Mouse (Mus musculus): ENCODE measurements around the gene Sacs. TPM values are rescaled to one million over a fixed set of nuclear protein-coding genes. Genes with fewer than 3 reads are reported as not detected.
A peak's percentile ranks its signal among the peaks of the same experiment; 100 is the strongest.

Gene Sacs
- polyA plus RNA-seq, 1 experiment from 2014 or later, result 3.1 TPM

DNA sequence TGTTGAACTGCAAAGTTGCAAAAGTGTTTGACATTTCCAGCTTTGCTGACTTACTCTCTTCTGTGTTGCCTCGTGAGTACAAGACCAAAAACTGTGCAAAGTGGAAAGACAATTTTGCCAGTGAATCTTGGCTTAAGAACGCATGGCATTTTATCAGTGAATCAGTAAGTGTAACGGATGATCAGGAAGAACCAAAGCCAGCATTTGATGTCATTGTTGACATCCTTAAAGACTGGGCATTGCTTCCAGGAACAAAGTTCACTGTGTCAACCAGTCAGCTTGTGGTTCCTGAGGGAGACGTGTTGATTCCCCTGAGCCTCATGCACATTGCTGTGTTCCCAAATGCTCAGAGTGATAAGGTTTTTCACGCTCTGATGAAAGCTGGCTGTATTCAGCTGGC lies 71.9 kb downstream of the Sacs start:
- no peak for ATAC-seq (ENCODE audit: insufficient number of reproducible peaks, low FRiP score, low TSS enrichment, low read depth)
- Histone ChIP-seq H3K4me2 (ENCODE audit: low read depth, severe bottlenecking) (no peak overlapping the region), H3K4me1 (ENCODE audit: control insufficient read depth, insufficient read depth, low read length) (no peaks in the 10 kb centered on the region), H3K36me3 (ENCODE audit: control insufficient read depth, insufficient read depth, low read length) (no peaks in the 10 kb centered on the region; the same call in 1 of the 2 replicates), H3K27me3 (ENCODE audit: control insufficient read depth, insufficient read depth, low read length) (no peaks in the 10 kb centered on the region), H3K9ac (ENCODE audit: low read length) (no peak overlapping the region), H3K27ac (replicated peaks; ENCODE audit: low read depth, low read length) (no peak overlapping the region), H3K9me3 (ENCODE audit: control insufficient read depth, low read length) (no peaks in the 10 kb centered on the region), H3K4me3 (ENCODE audit: low read depth, low read length) (no peak overlapping the region)
- WGBS, result 94% methylated on average over 5 of the region's 5 CpGs
- DNase-seq (ENCODE audit: low spot score), result no peak

- no peaks in the 10 kb centered on the region for H3K9me3 ChIP-seq (ENCODE audit: control insufficient read depth, low read length)
- ATAC-seq (ENCODE audit: insufficient number of reproducible peaks, low FRiP score, low TSS enrichment, low read depth) (no peak), DNase-seq (ENCODE audit: low spot score) (no peak)
- WGBS, result 92% methylated on average over 6 of the region's 6 CpGs
- no peak overlapping the region for H3K4me3 ChIP-seq (ENCODE audit: low read depth, low read length)
- no peak overlapping the region for H3K27ac ChIP-seq (replicated peaks; ENCODE audit: low read depth, low read length)
- H3K4me2 ChIP-seq (ENCODE audit: low read depth, severe bottlenecking), result no peak overlapping the region
- H3K9ac ChIP-seq (ENCODE audit: low read length), result no peak overlapping the region
- H3K27me3 ChIP-seq (ENCODE audit: control insufficient read depth, insufficient read depth, low read length), result no peaks in the 10 kb centered on the region
- H3K36me3 ChIP-seq (ENCODE audit: control insufficient read depth, insufficient read depth, low read length), result no peaks in the 10 kb centered on the region
- no peaks in the 10 kb centered on the region for H3K4me1 ChIP-seq (ENCODE audit: control insufficient read depth, insufficient read depth, low read length)
Observed at GRCm38 (mm10) chr14:61211754-61212153, 73.5 kb downstream of the Sacs start.

GRCm38 (mm10) chr14:61221166-61221565 lies 82.9 kb downstream of the Sacs start:
- WGBS, result 49% methylated on average over 5 of the region's 5 CpGs
- H3K27ac ChIP-seq (replicated peaks; ENCODE audit: low read depth, low read length), result no peak overlapping the region
- DNase-seq (ENCODE audit: low spot score), result no peak

GRCm38 (mm10) chr14:61222506-61222905 lies 84.2 kb downstream of the Sacs start:
- Histone ChIP-seq H3K4me2 (ENCODE audit: low read depth, severe bottlenecking) (no peak overlapping the region), H3K27me3 (ENCODE audit: control insufficient read depth, insufficient read depth, low read length) (no peaks in the 10 kb centered on the region), H3K9ac (ENCODE audit: low read length) (no peak overlapping the region), H3K27ac (replicated peaks; ENCODE audit: low read depth, low read length) (no peak overlapping the region), H3K4me1 (ENCODE audit: control insufficient read depth, insufficient read depth, low read length) (peaks cover 7% of the 10 kb centered on the region; the same call in 1 of the 2 replicates), H3K36me3 (ENCODE audit: control insufficient read depth, insufficient read depth, low read length) (no peaks in the 10 kb centered on the region), H3K9me3 (ENCODE audit: control insufficient read depth, low read length) (no peaks in the 10 kb centered on the region; the same call in 1 of the 2 replicates), H3K4me3 (ENCODE audit: low read depth, low read length) (no peak overlapping the region)
- ATAC-seq (ENCODE audit: insufficient number of reproducible peaks, low FRiP score, low TSS enrichment, low read depth) (no peak), DNase-seq (ENCODE audit: low spot score) (peak; percentile 33)
- WGBS, result 14% methylated on average over 6 of the region's 6 CpGs

More at GRCm38 (mm10) chr14:61221166-61221565, 82.9 kb downstream of the Sacs start:
- Histone ChIP-seq H3K36me3 (ENCODE audit: control insufficient read depth, insufficient read depth, low read length) (no peaks in the 10 kb centered on the region), H3K4me1 (ENCODE audit: control insufficient read depth, insufficient read depth, low read length) (peaks cover 7% of the 10 kb centered on the region; the same call in 1 of the 2 replicates), H3K4me3 (ENCODE audit: low read depth, low read length) (no peak overlapping the region), H3K4me2 (ENCODE audit: low read depth, severe bottlenecking) (no peak overlapping the region), H3K9ac (ENCODE audit: low read length) (no peak overlapping the region), H3K27me3 (ENCODE audit: control insufficient read depth, insufficient read depth, low read length) (no peaks in the 10 kb centered on the region), H3K9me3 (ENCODE audit: control insufficient read depth, low read length) (no peaks in the 10 kb centered on the region; the same call in 1 of the 2 replicates)
- no peak for ATAC-seq (ENCODE audit: insufficient number of reproducible peaks, low FRiP score, low TSS enrichment, low read depth)

GRCm38 (mm10) chr14:61223740-61224139 lies 85.5 kb downstream of the Sacs start:
- DNase-seq (ENCODE audit: low spot score) (peak; percentile 67), ATAC-seq (ENCODE audit: insufficient number of reproducible peaks, low FRiP score, low TSS enrichment, low read depth) (0 out of 2 replicates have a peak, but pooled peaks have one; percentile 54)
- WGBS, result 42% methylated on average over 4 of the region's 4 CpGs
- Histone ChIP-seq H3K36me3 (ENCODE audit: control insufficient read depth, insufficient read depth, low read length) (no peaks in the 10 kb centered on the region), H3K9ac (ENCODE audit: low read length) (no peak overlapping the region), H3K27me3 (ENCODE audit: control insufficient read depth, insufficient read depth, low read length) (no peaks in the 10 kb centered on the region), H3K4me2 (ENCODE audit: low read depth, severe bottlenecking) (no peak overlapping the region), H3K4me3 (ENCODE audit: low read depth, low read length) (no peak overlapping the region), H3K9me3 (ENCODE audit: control insufficient read depth, low read length) (no peaks in the 10 kb centered on the region; the same call in 1 of the 2 replicates), H3K4me1 (ENCODE audit: control insufficient read depth, insufficient read depth, low read length) (peaks cover 7% of the 10 kb centered on the region; the same call in 1 of the 2 replicates), H3K27ac (replicated peaks; ENCODE audit: low read depth, low read length) (no peak overlapping the region)

DNA sequence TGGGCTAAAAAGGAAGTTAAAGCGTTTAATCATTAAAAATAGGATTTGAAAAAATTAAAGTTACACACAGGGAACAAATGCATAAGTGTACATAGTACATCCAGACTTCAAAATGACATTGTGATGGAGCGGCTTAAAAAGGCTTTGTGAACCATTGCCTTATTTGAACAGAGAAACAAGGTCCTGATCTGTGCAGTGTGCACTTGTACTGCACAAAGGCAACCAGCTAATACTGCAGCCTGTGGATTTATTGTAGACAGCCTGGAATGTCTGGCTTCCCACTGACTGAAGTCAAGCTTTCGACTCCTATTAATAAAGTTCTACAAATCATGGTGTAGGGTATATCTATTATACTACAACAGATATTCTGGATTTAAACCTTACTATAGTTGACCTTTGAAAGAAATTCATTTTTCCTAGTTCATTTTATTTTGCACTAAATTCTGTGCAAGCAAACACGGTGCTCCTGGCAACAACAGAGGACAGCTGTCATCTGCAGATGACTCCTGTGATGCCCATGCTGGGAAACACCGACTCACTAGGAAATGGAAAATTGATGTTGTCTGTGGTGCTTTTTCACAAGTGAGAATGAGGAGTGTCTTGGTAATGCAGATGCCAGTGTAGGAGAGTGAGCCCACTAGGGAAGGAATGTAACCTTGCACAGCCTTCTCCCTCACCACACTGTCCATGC lies 86.3 kb downstream of the Sacs start:
- H3K4me2 ChIP-seq (ENCODE audit: low read depth, severe bottlenecking), result no peak overlapping the region
- WGBS, result 89% methylated on average over 5 of the region's 5 CpGs
- H3K9me3 ChIP-seq (ENCODE audit: control insufficient read depth, low read length), result no peaks in the 10 kb centered on the region; the same call in 1 of the 2 replicates
- no peaks in the 10 kb centered on the region for H3K36me3 ChIP-seq (ENCODE audit: control insufficient read depth, insufficient read depth, low read length)
- no peaks in the 10 kb centered on the region for H3K27me3 ChIP-seq (ENCODE audit: control insufficient read depth, insufficient read depth, low read length)
- H3K9ac ChIP-seq (ENCODE audit: low read length), result no peak overlapping the region
- no peak overlapping the region for H3K4me3 ChIP-seq (ENCODE audit: low read depth, low read length)
- peaks cover 7% of the 10 kb centered on the region; the same call in 1 of the 2 replicates for H3K4me1 ChIP-seq (ENCODE audit: control insufficient read depth, insufficient read depth, low read length)
- DNase-seq (ENCODE audit: low spot score) (no peak), ATAC-seq (ENCODE audit: insufficient number of reproducible peaks, low FRiP score, low TSS enrichment, low read depth) (no peak)
- H3K27ac ChIP-seq (replicated peaks; ENCODE audit: low read depth, low read length), result no peak overlapping the region

DNA sequence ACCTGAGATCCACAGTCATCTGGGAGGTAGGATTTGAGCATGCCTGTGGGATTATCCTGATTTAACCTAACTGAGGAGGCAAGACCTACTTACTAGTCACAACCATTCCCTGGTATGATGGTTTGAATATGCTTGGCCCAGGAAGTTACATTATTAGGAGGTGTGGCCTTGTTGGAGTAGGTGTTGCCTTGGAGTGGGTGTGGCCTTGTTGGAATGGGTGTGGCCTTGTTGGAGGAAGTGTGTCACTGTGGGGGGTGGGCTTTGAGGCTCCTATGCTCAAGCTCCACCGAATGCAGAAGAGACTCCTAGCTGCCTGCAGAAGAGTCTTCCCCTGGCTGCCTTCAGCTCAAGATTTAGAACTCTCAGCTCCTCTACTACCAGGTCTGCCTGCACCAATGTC lies 87.9 kb downstream of the Sacs start:
- Histone ChIP-seq H3K36me3 (ENCODE audit: control insufficient read depth, insufficient read depth, low read length) (no peaks in the 10 kb centered on the region), H3K27ac (replicated peaks; ENCODE audit: low read depth, low read length) (no peak overlapping the region), H3K27me3 (ENCODE audit: control insufficient read depth, insufficient read depth, low read length) (no peaks in the 10 kb centered on the region), H3K4me1 (ENCODE audit: control insufficient read depth, insufficient read depth, low read length) (peaks cover 7% of the 10 kb centered on the region; the same call in 1 of the 2 replicates), H3K4me3 (ENCODE audit: low read depth, low read length) (no peak overlapping the region), H3K9me3 (ENCODE audit: control insufficient read depth, low read length) (no peaks in the 10 kb centered on the region; the same call in 1 of the 2 replicates), H3K4me2 (ENCODE audit: low read depth, severe bottlenecking) (no peak overlapping the region), H3K9ac (ENCODE audit: low read length) (no peak overlapping the region)
- WGBS, result 74% methylated on average over 1 of the region's 1 CpGs
- DNase-seq (ENCODE audit: low spot score) (no peak), ATAC-seq (ENCODE audit: insufficient number of reproducible peaks, low FRiP score, low TSS enrichment, low read depth) (no peak)

DNA sequence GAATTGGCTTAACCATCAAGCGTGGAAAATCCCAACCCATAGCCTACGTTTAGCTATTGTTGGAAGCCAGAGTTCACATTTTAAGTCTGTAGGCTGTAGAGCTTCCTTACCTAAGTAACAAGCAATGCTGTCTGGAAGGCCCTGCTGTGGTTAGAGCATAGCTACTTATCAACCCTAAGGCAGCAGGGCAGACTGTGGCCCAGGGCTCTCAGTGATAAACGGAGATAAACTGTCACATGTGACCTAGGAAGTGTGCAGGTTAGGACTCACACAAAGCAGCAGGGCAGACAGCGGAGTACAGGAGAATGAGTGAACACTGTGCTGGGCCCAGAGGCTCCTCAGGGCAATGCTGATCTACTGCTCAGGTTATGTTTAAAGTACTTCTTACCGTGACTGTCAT lies 91.5 kb downstream of the Sacs start:
- Histone ChIP-seq H3K27ac (replicated peaks; ENCODE audit: low read depth, low read length) (no peak overlapping the region), H3K4me2 (ENCODE audit: low read depth, severe bottlenecking) (no peak overlapping the region), H3K9ac (ENCODE audit: low read length) (no peak overlapping the region), H3K27me3 (ENCODE audit: control insufficient read depth, insufficient read depth, low read length) (no peaks in the 10 kb centered on the region), H3K36me3 (ENCODE audit: control insufficient read depth, insufficient read depth, low read length) (no peaks in the 10 kb centered on the region), H3K4me3 (ENCODE audit: low read depth, low read length) (no peak overlapping the region), H3K4me1 (ENCODE audit: control insufficient read depth, insufficient read depth, low read length) (no peaks in the 10 kb centered on the region), H3K9me3 (ENCODE audit: control insufficient read depth, low read length) (no peaks in the 10 kb centered on the region)
- WGBS, result 84% methylated on average over 5 of the region's 5 CpGs
- DNase-seq (ENCODE audit: low spot score), result no peak
- ATAC-seq (ENCODE audit: insufficient number of reproducible peaks, low FRiP score, low TSS enrichment, low read depth), result no peak

Data from limb, embryonic 11.5 days (tissue).